Mouse (Mus musculus) cerebellum, adult (tissue): Measurements from ENCODE around the gene Tpsb2.

ENCODE experiments used
- ATAC-seq: cut with Nextera tagmentation; 2 replicates; pipeline ENCODE4 v1.9.2; 2017; ENCODE audit warnings: mild to moderate bottlenecking, moderate library complexity, mixed read lengths; ENCODE audit not compliant: insufficient number of reproducible peaks, low FRiP score, low TSS enrichment

The Tpsb2 gene

DNA sequence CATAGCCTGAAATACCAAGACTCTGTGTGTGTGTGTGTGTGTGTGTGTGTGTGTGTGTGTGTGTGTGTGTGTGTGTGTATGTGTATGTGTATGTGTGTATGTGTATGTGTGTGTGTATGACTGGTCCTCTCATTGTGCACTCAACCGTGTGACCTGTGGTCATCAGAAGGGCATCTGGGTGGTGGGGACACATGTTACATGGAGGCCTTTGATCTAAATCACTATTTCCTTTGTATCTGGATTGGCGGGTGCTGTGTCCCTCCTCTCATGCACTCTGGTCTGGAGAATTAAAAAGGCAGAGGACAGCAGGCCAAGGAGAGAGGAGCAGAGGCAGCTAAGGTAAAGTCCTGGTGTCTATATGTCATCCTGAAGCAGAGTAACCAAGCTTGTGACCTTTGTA, at the start of gene Tpsb2:
Tpsb2 (plus strand) TSS at position 301 of the 400 bp plus-strand sequence.
- ATAC-seq = no peak

GRCm38 (mm10) chr17:25318354-25318753, 47.8 kb upstream of the Tpsb2 start, which contains the start of gene Prss29:
TSS of gene Prss29 (plus strand) at chr17:25318654.
- no peak for ATAC-seq

DNA sequence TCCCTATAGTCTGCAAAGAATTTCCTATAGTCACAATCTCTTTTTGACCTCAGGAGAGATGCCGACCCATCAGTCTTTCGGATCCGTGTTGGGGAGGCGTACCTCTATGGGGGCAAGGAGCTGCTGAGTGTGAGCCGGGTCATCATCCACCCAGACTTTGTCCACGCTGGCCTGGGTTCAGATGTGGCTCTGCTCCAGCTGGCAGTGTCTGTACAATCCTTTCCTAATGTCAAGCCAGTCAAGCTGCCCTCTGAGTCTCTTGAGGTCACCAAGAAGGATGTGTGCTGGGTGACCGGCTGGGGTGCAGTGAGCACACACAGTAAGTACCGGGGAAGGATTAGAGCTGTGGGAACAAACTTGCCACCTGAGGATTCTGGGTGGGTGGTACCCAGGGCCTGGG, 45.3 kb upstream of the Tpsb2 start:
- no peak for ATAC-seq

DNA sequence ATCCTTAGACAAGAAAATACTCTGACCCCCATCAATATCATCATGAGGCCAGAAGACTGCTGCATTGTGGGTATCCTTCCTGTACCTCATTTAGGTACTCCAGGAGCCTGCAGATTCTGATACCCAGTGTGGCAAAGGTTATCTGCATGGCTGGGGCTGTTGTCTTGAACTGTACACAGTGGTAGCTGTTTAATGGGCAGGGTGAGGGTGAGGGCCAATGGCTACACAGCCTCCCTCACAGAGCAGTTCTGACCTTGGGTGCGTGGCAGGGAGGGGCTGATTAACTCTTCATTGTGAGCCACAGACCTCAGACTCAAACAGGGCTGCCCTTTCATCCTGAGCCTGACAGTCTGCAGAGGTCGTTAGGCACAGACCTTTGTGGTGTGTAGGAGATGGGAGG, 43.2 kb upstream of the Tpsb2 start:
- ATAC-seq = no peak

- ATAC-seq = no peak
These were observed 33.8 kb upstream of the Tpsb2 start for GRCm38 (mm10) chr17:25332321-25332720.

GRCm38 (mm10) chr17:25333943-25334342, 32.2 kb upstream of the Tpsb2 start:
- ATAC-seq = no peak

- ATAC-seq = no peak
These were observed 27.9 kb upstream of the Tpsb2 start for GRCm38 (mm10) chr17:25338218-25338617.

DNA sequence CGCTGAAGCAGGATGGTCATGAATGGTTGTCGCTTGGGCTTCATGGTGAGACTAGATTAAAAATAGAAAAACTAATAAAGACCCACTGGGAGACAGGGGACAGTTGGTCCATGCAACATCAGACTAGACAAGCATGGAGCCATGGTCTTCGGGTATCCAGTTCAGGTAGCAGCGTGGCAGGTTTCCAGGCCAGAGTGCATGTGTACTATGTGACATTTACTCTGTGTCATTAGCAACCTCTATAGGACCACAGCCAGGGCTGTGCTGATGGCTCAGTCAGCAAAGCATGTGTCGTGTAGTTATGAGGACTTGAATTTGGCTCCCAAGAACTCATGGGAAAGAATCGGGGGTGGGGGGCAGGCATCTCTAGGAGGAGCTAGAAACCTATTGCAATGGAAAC, 26.1 kb upstream of the Tpsb2 start:
- no peak for ATAC-seq

GRCm38 (mm10) chr17:25341490-25341889, 24.6 kb upstream of the Tpsb2 start:
- ATAC-seq = no peak

DNA sequence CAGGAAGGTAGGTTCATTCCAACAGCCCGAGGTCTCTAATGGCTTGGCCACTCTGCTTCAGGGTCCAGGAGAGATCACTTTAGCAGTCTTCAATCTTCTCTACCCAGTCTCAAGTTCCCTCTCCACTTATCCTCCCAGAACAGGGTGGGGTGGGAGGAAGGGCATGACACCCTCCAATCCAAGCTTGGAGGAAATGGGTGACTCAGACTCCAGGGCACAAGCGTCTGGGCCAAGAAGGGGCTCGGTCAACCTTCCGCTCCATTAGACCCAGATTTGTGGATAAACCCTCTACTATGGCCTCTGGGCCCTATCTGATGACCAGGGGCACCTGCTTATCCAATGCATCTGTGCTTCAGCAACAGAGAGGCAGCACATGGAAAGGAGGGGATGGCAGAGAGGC, 20.6 kb upstream of the Tpsb2 start, which contains the start of gene Tpsab1:
Tpsab1 (minus strand) TSS at position 101 of the 400 bp plus-strand sequence.
- no peak for ATAC-seq

DNA sequence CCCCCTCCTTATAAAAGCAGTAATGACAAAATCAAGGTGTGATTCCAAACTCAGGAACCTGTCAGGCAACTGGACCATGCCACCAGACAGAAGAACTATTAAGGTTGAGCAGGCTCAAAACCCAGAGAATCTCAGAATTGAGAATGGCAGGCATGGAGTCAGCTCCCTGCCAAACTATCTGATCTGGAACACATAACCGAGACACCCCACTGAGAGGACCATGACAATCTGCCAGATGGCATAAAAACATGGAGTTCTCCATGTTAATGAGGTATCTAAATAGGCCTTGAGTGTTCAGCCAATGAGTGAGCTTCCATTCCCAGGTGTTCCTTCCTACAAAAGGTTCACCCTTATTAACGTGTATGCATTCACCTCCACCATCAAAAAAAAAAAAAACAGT, 4.8 kb upstream of the Tpsb2 start:
- ATAC-seq = no peak

DNA sequence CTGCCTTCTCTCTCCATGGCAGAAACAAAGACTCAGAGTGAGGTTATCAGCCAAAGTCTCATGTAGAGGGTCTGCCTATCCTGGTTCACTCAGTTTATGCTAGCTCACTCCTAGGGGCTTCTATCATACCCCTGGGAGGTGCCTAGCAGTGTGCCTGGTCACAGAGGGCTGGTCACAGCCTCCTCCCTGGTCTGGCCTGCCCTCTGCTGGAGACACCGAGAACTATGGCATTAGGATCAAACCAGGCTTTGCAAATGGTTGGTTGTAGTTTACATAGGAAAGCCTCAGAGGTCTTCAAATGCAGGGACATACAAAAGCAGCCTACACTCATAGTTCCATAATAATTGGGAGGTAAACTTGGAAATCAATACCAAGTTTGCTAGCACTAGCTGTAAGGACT, 2.4 kb upstream of the Tpsb2 start:
- no peak for ATAC-seq

DNA sequence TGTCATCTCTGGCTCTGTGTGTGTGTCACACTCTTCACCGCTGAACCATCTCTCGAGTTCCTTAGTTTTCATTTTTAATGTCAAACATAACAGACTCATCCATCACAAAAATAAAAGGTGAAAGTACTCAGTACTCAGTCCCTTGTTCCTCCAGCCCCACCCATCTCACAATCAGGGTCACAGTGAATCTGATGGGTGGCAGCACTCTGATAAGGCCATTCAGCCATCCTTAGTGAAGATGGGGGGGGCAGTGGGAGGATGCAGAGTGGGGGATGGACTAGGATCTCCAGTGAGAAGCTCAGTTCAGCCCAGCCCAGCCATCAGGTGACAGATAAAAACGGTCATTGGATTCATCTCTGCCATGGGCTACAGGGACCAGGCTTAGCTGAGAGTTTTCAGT, 2.9 kb downstream of the Tpsb2 start, which contains the start of gene Tpsg1:
Tpsg1 (plus strand) TSS at position 301 of the 400 bp plus-strand sequence.
- no peak for ATAC-seq

DNA sequence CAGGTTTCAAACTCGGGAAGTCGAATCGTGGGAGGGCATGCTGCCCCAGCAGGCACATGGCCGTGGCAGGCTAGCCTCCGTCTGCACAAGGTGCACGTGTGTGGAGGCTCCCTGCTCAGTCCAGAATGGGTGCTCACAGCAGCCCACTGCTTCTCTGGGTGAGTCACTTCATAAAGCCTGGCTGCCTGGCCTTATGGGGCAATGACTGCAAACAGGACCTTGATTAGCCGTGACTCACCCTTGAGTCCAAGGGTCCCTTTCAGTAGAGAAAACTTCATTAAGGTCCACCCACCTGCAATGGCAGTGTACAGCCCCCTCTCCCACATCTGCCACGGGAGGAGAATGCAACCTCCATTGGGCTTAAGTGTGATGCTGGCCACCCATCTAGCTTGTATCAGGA, 6.4 kb downstream of the Tpsb2 start:
- ATAC-seq = no peak

GRCm38 (mm10) chr17:25374011-25374410, 7.9 kb downstream of the Tpsb2 start:
- ATAC-seq = no peak

GRCm38 (mm10) chr17:25394526-25394925, 28.4 kb downstream of the Tpsb2 start:
- ATAC-seq = no peak

- 0 out of 2 replicates have a peak, but pooled peaks have one; percentile 31 for ATAC-seq
These were observed 31.9 kb downstream of the Tpsb2 start for GRCm38 (mm10) chr17:25397804-25398519.

DNA sequence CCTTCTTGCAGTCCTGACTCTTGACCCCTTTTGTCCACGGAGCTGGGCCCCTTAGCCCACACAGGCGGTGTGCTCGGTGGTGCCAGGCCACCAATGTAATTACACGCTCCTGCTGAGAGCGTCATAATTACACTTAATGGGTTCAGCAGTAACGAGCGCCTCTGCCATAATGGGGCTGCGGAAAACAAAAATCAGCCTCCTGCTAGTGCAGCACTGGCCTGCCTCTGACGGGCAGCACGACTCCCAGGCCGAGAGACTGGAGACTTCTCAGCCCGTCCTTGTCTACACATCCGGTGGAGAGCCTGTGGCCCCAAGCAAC, 32.4 kb downstream of the Tpsb2 start:
- ATAC-seq = no peak

DNA sequence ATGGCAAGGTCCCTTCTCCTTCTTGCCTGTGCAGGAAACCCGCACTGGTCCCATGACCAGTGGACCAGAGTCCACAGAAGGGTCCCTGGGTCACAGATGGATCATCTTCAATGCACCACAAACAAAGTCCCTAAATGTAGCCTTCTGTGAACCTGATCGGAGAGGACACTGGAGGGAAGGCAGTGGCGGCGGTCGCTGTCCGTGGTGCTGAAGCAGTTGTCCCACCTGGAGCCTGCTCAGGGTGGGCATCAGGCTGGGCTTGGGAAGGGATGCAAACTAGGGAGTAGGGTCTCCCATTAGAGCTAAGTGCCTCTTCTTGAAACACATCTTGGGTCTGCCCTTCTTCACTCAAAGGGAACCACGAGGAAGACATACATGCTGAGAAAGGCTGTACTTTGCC, 34.3 kb downstream of the Tpsb2 start:
- no peak for ATAC-seq

- ATAC-seq = no peak
These were observed 35.4 kb downstream of the Tpsb2 start for GRCm38 (mm10) chr17:25401491-25401890.

DNA sequence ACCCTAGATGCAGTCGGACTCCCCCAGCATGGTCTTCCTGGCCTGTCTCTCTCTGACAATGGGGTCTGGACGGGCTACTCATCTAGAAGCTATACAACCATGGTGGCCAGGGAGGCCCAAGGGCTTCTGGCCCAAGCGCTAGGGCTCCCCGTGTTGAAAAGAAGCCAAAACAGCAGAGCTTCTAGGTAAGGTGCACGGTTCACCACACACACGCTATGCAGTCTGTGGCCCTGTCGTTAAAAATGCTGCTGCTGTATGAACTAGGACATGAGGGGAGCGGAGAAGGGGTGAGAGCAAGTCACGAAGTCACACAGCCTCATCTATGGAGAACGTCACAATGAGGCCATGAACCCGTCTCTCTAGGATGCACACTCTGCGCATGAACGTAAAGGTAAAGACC, 36.1 kb downstream of the Tpsb2 start:
- ATAC-seq = no peak

DNA sequence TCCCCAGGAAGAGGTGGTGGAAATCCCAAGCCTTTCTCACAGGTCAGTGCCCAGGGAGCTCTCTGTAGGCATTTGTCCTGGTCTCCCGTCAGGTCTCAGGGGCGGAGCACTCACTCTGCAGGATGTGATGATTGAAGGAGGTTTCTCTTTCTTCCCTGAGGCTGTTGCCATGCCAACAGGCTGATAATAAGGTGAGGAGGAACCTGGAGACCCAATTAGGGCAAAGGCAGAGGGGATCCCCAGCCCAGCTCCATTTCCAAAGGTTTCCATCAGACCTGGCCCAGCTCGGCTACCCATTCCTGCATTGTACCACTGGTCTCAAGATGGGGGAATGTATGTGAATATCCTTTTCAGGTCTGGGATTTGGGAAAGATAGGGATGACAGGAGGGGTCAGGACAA, 38.1 kb downstream of the Tpsb2 start:
- no peak for ATAC-seq
